ENCODE assay signal across 25 mouse cellular contexts in genomic region chr8:92616341-92617115, GRCm38 (mm10). TPM values are rescaled to one million over a fixed set of nuclear protein-coding genes. Genes with fewer than 3 reads are reported as not detected.
DNase-seq lines count a peak whose midpoint lies in the region; ATAC-seq and TF ChIP-seq lines count a peak whose summit lies in the region.
"Had no signal": no experiment of that assay in that cellular context is flagged by ENCODE, and none has a peak within 500 bp of the region (broad histone marks: within the 10 kb centered on the region; RNA-seq: fewer than 3 reads in every experiment).

No protein-coding gene starts in this region.

- TF ChIP-seq CTCF in heart, adult 2 months (IDR thresholded peaks at IDR 0.05) = no peak
- no peak for TF ChIP-seq CTCF in lung, postnatal 0 days (IDR thresholded peaks at IDR 0.05)

- H3K9ac ChIP-seq in heart, adult 2 months (ENCODE audit: low read depth, low read length) = no peak overlapping the region
- H3K9ac ChIP-seq in lung, postnatal 0 days (replicated peaks; ENCODE audit: low read depth) = no peak overlapping the region
- H3K9ac ChIP-seq: forebrain, embryonic 15.5 days; hindbrain, embryonic 13.5 days; intestine, embryonic 15.5 days had no signal

- no peak overlapping the region for H3K27ac ChIP-seq in heart, adult 2 months
- no peak overlapping the region for H3K27ac ChIP-seq in lung, postnatal 0 days (ENCODE audit: low read length)
- H3K27ac ChIP-seq: forebrain, embryonic 15.5 days; heart, embryonic 10.5 days; hindbrain, embryonic 13.5 days; intestine, embryonic 15.5 days had no signal

- no peaks in the 10 kb centered on the region for H3K4me1 ChIP-seq in heart, adult 2 months (ENCODE audit: control insufficient read depth, insufficient read depth, low read length)
- H3K4me1 ChIP-seq in lung, postnatal 0 days (ENCODE audit: insufficient read depth, low read depth, low read length) = no peaks in the 10 kb centered on the region
- H3K4me1 ChIP-seq: forebrain, embryonic 15.5 days; hindbrain, embryonic 13.5 days; intestine, embryonic 15.5 days had no signal

- H3K4me2 ChIP-seq in lung, postnatal 0 days (replicated peaks; ENCODE audit: low read depth, low read length) = no peak overlapping the region
- H3K4me2 ChIP-seq: forebrain, embryonic 15.5 days; hindbrain, embryonic 13.5 days; intestine, embryonic 15.5 days had no signal

- intact Hi-C loops in heart, adult 2 months (cut with DNase I) = no loop called here

- no peaks in the 10 kb centered on the region for H3K27me3 ChIP-seq in heart, adult 2 months (ENCODE audit: control insufficient read depth, insufficient read depth, low read length)
- no peaks in the 10 kb centered on the region for H3K27me3 ChIP-seq in lung, postnatal 0 days (replicated peaks; ENCODE audit: insufficient read depth, low read length)
- H3K27me3 ChIP-seq: forebrain, embryonic 15.5 days; intestine, embryonic 15.5 days had no signal

- no peak overlapping the region for H3K4me3 ChIP-seq in heart, adult 2 months
- no peak overlapping the region for H3K4me3 ChIP-seq in lung, postnatal 0 days (ENCODE audit: low read depth, low read length)
- H3K4me3 ChIP-seq: forebrain, embryonic 15.5 days; heart, embryonic 10.5 days; hindbrain, embryonic 13.5 days; intestine, embryonic 15.5 days had no signal

- TF ChIP-seq EP300 in heart, adult 2 months (IDR thresholded peaks at IDR 0.05; ENCODE audit: insufficient read depth, low read depth, low read length) = no peak
- TF ChIP-seq EP300 in lung, postnatal 0 days (IDR thresholded peaks at IDR 0.05) = no peak

- H3K36me3 ChIP-seq in heart, adult 2 months (ENCODE audit: control insufficient read depth, insufficient read depth, low read length) = no peaks in the 10 kb centered on the region
- no peaks in the 10 kb centered on the region for H3K36me3 ChIP-seq in lung, postnatal 0 days (ENCODE audit: insufficient read depth, low read length)
- H3K36me3 ChIP-seq: forebrain, embryonic 15.5 days; G1E; heart, embryonic 10.5 days; hindbrain, embryonic 13.5 days; intestine, embryonic 15.5 days had no signal

- no peaks in the 10 kb centered on the region for H3K79me2 ChIP-seq in heart, adult 2 months (replicated peaks; ENCODE audit: control insufficient read depth, insufficient read depth, low read length)

- peak; percentile 22 to 29 for DNase-seq in cerebellum, postnatal 10 days
- no peak for DNase-seq in cerebellum, adult 8-10 months
- peak; percentile 81 for DNase-seq in heart, adult 11 months
- no peak for DNase-seq in heart, adult 2 months
- peak; percentile 28 for DNase-seq in lung, postnatal 0 days (ENCODE audit: low spot score)
- no peak for DNase-seq in lung, postnatal 25 days (ENCODE audit: low spot score)
- peak; percentile 35 for DNase-seq in forelimb bud, embryonic 11.5 days (ENCODE audit: low read depth, low spot score)
- no peak for DNase-seq in kidney, adult 8-10 months
- DNase-seq: adrenal gland, adult 8-10 months; B cell, adult 2 months; cerebellum, adult 11-12 months; cerebellum, adult 9-11 months; gastrocnemius, postnatal 14 days; heart, postnatal 10 days; heart, postnatal 4 days; kidney, adult 18-20 months had no signal

- TF ChIP-seq POLR2A in heart, adult 2 months (IDR thresholded peaks at IDR 0.05; ENCODE audit: insufficient read depth, low read depth, low read length) = no peak

- ATAC-seq in lung, postnatal 0 days = peak; percentile 19; the same call in 1 of the 2 replicates
- ATAC-seq: CD4-positive, CD25-positive, alpha-beta regulatory T cell, adult 4 months; forebrain, embryonic 15.5 days; intestine, embryonic 15.5 days had no signal

- H3K9me3 ChIP-seq in lung, postnatal 0 days (ENCODE audit: low read length) = no peaks in the 10 kb centered on the region
- H3K9me3 ChIP-seq: forebrain, embryonic 15.5 days; heart, embryonic 10.5 days; hindbrain, embryonic 13.5 days; intestine, embryonic 15.5 days had no signal

- WGBS in heart, adult 2 months = 56% methylated on average over 10 of the region's 10 CpGs
- WGBS in lung, postnatal 0 days = 36% methylated on average over 10 of the region's 10 CpGs

RNA-seq across cellular contexts. Expression of gene Irx6, which starts 57.6 kb away (rescaled TPM):
- not detected for total RNA-seq in heart, adult 2 months (2021)
- polyA plus RNA-seq in heart, adult 2 months (2012; rRNA removed) = 0.04 TPM in 1 of 2 replicates, not detected in the other
- polyA plus RNA-seq in lung, postnatal 0 days (2015; fragmentation: Nextera tagmentation; extraction: Ambion mirVana) = not detected in 2 replicates
- total RNA-seq: adrenal gland, adult 8-10 months; adrenal gland, postnatal 4 days; gastrocnemius, adult 18-20 months; gastrocnemius, postnatal 14 days; granulocyte monocyte progenitor cell, adult 5-6 weeks; heart, postnatal 10 days; heart, postnatal 4 days had no signal
- polyA plus RNA-seq: CD4-positive, CD25-positive, alpha-beta regulatory T cell, adult 4 months; forebrain, embryonic 15.5 days; G1E; intestine, embryonic 15.5 days had no signal

Comparison
In these comparisons a context has a peak if more than half of its experiments do, and no peak if none do; other contexts are left out.
1. DNase-seq: peak in cerebellum, postnatal 10 days (2 of 2), heart, adult 11 months (single experiment), lung, postnatal 0 days (single experiment) and forelimb bud, embryonic 11.5 days (single experiment); none in cerebellum, adult 8-10 months (single experiment), heart, adult 2 months (0 of 2), lung, postnatal 25 days (single experiment) and kidney, adult 8-10 months (0 of 2).